Mouse (Mus musculus) liver, embryonic 14.5 days (tissue): Measurements from ENCODE around the gene Gm45062. TPM values are rescaled to one million over a fixed set of nuclear protein-coding genes. Genes with fewer than 3 reads are reported as not detected.

Experiments
- ATAC-seq: fragments of 200-750 bp; cut with Nextera tagmentation; 2 replicates; pipeline ENCODE4 v1.8.0; 2017; ENCODE audit warnings: moderate number of reproducible peaks, mild to moderate bottlenecking, moderate library complexity; ENCODE audit not compliant: insufficient read depth
- DNase-seq, 3 experiments: peaks; one replicate each; pipeline ENCODE4 v3.0.0-alpha.2; 2012 to 2013; ENCODE audit warnings: low read depth in 3 of 3, low spot score in 3 of 3
- H3K27ac ChIP-seq: fragments of 300-500 bp; sonication (generic); 2 replicates; pipeline ENCODE4 v1.5.1; 2014; ENCODE audit warnings: moderate library complexity, mild to moderate bottlenecking, control low read depth, inconsistent platforms
- H3K27me3 ChIP-seq: fragments of 300-500 bp; sonication (generic); 2 replicates; pipeline ENCODE4 v1.6.1; 2014; ENCODE audit warnings: mild to moderate bottlenecking, low read length, moderate library complexity; ENCODE audit not compliant: control insufficient read depth, insufficient read depth
- H3K36me3 ChIP-seq: fragments of 300-500 bp; sonication (generic); replicated peaks from 2 replicates; pipeline ENCODE4 v1.6.1; 2014; ENCODE audit warnings: low read depth; ENCODE audit not compliant: control insufficient read depth, insufficient read depth
- H3K4me1 ChIP-seq, 2 experiments: fragments of 200-500 bp in 1 of 2; fragments of 300-500 bp in 1 of 2; sonication (generic) in 1 of 2; replicated peaks; 2 replicates each; pipeline ENCODE4 v1.6.1; 2012 to 2014; ENCODE audit warnings: antibody characterized with exemption in 1 of 2, inconsistent platforms in 1 of 2, low read length in 1 of 2; ENCODE audit not compliant: control insufficient read depth in 2 of 2, insufficient read depth in 2 of 2
- H3K4me2 ChIP-seq: fragments of 300-500 bp; sonication (generic); 2 replicates; pipeline ENCODE4 v1.6.1; 2014; ENCODE audit warnings: low read depth, mild to moderate bottlenecking, control low read depth, moderate library complexity
- H3K4me3 ChIP-seq, 2 experiments: fragments of 200-500 bp in 1 of 2; fragments of 300-500 bp in 1 of 2; sonication (generic) in 1 of 2; 2 replicates each; pipeline ENCODE4 v1.5.1; 2012 to 2014; ENCODE audit warnings: low read depth in 2 of 2, low read length in 2 of 2, mild to moderate bottlenecking in 2 of 2, control low read depth in 1 of 2, inconsistent platforms in 1 of 2, moderate library complexity in 1 of 2; ENCODE audit not compliant: insufficient read depth in 1 of 2
- H3K9ac ChIP-seq: fragments of 300-500 bp; sonication (generic); replicated peaks from 2 replicates; pipeline ENCODE4 v1.6.1; 2014; ENCODE audit warnings: mild to moderate bottlenecking, control low read depth, moderate library complexity
- H3K9me3 ChIP-seq: fragments of 300-500 bp; sonication (generic); 2 replicates; pipeline ENCODE4 v1.6.1; 2016; ENCODE audit warnings: low read length, mixed read lengths; ENCODE audit not compliant: control insufficient read depth
- CTCF ChIP-seq: IDR thresholded peaks from 2 replicates; pipeline ENCODE4 v1.5.1; 2016; ENCODE audit warnings: antibody characterized with exemption, low read depth, control low read depth
- EP300 ChIP-seq: IDR thresholded peaks from 2 replicates; pipeline ENCODE4 v1.6.1; 2016; ENCODE audit warnings: antibody characterized with exemption, low read depth
- WGBS: fragments of 180-500 bp; shearing (Covaris S2); extraction: QIAGEN DNeasy Blood & Tissue Kit; methylation state at CpG from one replicate; pipeline ENCODE4 v1.1.7; 2014; ENCODE audit not compliant: insufficient replicate concordance; 5-methylcytosine and 5-hydroxymethylcytosine counted together
- polyA plus RNA-seq, 2 experiments: library from polyadenylated mRNA; depleted of rRNA in 1 of 2; stranded (reverse) in 1 of 2; unstranded in 1 of 2; fragments of >200 nt; fragmentation: Nextera tagmentation in 1 of 2; extraction: Ambion mirVana in 1 of 2; gene quantifications; 2 replicates each; pipeline versions ENCODE4 v1.2.1 to v1.2.3; 2012 to 2014

Gm45062 gene
- polyA plus RNA-seq, 2 experiments = 0.86 to 1.9 TPM

DNA sequence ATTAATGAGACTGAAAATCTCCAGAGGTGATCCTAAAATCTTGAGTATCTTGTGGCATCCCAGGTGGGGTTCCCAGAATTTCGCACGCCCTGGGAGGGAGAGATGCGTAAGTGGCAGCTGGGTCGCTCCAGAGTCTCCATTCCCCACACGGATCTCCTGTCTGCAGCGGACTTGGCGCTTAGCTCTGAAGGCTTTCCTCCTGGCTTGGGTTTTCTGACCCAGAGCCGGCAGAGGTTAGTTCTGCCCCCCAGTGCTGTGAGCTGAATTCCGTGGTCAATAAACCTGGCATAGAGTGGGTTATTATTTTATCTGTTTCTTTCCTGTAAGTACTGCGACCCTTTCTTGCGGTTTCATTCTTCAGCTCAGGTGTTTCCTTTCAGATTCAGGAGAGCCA is 105.5 kb downstream of the Gm45062 start:
- Histone ChIP-seq H3K36me3 (no peaks in the 10 kb centered on the region), H3K4me1 (no peaks in the 10 kb centered on the region), H3K9ac (no peak overlapping the region), H3K27me3 (no peaks in the 10 kb centered on the region), H3K4me2 (no peak overlapping the region), H3K9me3 (no peaks in the 10 kb centered on the region), H3K27ac (no peak overlapping the region), H3K4me3 (no peak overlapping the region)
- WGBS = 80% methylated on average over 11 of the region's 11 CpGs
- TF ChIP-seq CTCF = no peak
- no peak for TF ChIP-seq EP300
- DNase-seq = no peak
- ATAC-seq = no peak

DNA sequence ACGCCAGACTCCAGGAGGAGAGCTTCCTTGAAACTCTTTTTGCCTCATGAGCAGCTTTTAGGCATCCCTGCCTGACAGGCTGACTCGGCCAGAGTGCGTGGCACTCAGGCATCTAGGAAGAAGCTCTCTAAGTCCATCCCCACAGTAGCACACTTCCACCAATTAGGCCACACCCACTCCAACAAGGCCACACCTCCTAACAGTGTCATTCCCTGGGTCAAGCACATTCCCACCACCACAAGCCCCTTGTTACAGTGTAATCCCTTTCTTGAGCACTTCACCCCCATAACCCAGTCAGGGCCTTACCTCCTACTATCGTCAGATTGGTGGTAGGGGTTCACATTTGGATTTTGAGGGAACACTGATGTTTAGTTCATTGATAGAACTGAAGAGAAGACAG is 108.4 kb downstream of the Gm45062 start:
- 85% methylated on average over 4 of the region's 4 CpGs for WGBS
- Histone ChIP-seq H3K36me3 (no peaks in the 10 kb centered on the region), H3K9ac (no peak overlapping the region), H3K4me1 (no peaks in the 10 kb centered on the region), H3K27me3 (no peaks in the 10 kb centered on the region), H3K4me2 (no peak overlapping the region), H3K4me3 (no peak overlapping the region), H3K9me3 (no peaks in the 10 kb centered on the region), H3K27ac (no peak overlapping the region)
- DNase-seq = no peak
- no peak for ATAC-seq
- TF ChIP-seq EP300 = no peak
- no peak for TF ChIP-seq CTCF

DNA sequence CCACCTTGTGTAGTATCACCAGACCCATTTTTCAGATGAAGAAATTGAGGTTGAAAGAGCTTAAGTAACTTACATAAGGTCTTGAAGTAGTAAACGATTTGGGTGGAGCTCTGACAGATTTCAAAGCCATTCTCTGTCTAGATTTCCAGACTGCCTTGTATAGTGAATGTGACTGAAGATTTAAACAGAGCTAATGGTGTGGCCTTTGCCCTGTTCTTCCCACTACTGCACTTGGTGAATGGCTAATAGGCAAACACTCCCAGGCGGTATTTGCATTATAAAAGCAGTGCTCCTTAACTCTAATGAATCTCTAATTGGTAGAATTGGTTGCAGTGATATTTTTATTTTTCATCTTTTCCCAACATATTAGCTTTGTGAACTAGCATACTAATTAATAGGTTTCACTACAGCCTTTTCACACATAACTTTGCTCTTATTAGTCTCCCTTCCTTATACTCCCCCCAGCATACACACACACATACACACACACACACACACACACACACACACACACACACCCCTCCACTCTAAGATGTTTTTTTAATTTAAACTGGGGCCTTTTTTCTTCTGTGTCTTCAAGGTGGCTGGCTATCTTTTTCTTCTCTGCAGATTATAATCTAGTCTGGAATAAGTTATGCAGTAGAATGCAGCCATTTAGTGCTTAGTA is 109.1 kb downstream of the Gm45062 start:
- Histone ChIP-seq H3K36me3 (no peaks in the 10 kb centered on the region), H3K27ac (no peak overlapping the region), H3K9me3 (no peaks in the 10 kb centered on the region), H3K27me3 (no peaks in the 10 kb centered on the region), H3K4me2 (no peak overlapping the region), H3K9ac (no peak overlapping the region), H3K4me3 (no peak overlapping the region), H3K4me1 (no peaks in the 10 kb centered on the region)
- ATAC-seq (no peak), DNase-seq (no peak)
- TF ChIP-seq CTCF = no peak
- no peak for TF ChIP-seq EP300
- 59% methylated on average over 2 of the region's 2 CpGs for WGBS

GRCm38 (mm10) chr6:8370624-8371023 is 111.4 kb downstream of the Gm45062 start:
- H3K4me1 ChIP-seq = no peaks in the 10 kb centered on the region
- WGBS = 64% methylated on average over 3 of the region's 3 CpGs
- no peaks in the 10 kb centered on the region for H3K36me3 ChIP-seq
- no peak for DNase-seq
- no peak for ATAC-seq
- no peaks in the 10 kb centered on the region for H3K27me3 ChIP-seq
- H3K4me2 ChIP-seq = no peak overlapping the region
- no peak overlapping the region for H3K4me3 ChIP-seq
- H3K9ac ChIP-seq = no peak overlapping the region
- H3K9me3 ChIP-seq = no peaks in the 10 kb centered on the region
- TF ChIP-seq EP300 (no peak), CTCF (no peak)
- H3K27ac ChIP-seq = no peak overlapping the region

- no peak for ATAC-seq
- no peak overlapping the region for H3K9ac ChIP-seq
- no peaks in the 10 kb centered on the region for H3K9me3 ChIP-seq
- DNase-seq = no peak
- WGBS = 53% methylated on average over 2 of the region's 2 CpGs
- no peaks in the 10 kb centered on the region for H3K4me1 ChIP-seq
- H3K4me2 ChIP-seq = no peak overlapping the region
- H3K36me3 ChIP-seq = no peaks in the 10 kb centered on the region
- no peak for TF ChIP-seq EP300
- TF ChIP-seq CTCF = no peak
- H3K27me3 ChIP-seq = no peaks in the 10 kb centered on the region
- no peak overlapping the region for H3K4me3 ChIP-seq
- no peak overlapping the region for H3K27ac ChIP-seq
Measured at GRCm38 (mm10) chr6:8373051-8373450, 113.8 kb downstream of the Gm45062 start.
